Mouse (Mus musculus): ENCODE results near the gene Lysmd1.

DNA sequence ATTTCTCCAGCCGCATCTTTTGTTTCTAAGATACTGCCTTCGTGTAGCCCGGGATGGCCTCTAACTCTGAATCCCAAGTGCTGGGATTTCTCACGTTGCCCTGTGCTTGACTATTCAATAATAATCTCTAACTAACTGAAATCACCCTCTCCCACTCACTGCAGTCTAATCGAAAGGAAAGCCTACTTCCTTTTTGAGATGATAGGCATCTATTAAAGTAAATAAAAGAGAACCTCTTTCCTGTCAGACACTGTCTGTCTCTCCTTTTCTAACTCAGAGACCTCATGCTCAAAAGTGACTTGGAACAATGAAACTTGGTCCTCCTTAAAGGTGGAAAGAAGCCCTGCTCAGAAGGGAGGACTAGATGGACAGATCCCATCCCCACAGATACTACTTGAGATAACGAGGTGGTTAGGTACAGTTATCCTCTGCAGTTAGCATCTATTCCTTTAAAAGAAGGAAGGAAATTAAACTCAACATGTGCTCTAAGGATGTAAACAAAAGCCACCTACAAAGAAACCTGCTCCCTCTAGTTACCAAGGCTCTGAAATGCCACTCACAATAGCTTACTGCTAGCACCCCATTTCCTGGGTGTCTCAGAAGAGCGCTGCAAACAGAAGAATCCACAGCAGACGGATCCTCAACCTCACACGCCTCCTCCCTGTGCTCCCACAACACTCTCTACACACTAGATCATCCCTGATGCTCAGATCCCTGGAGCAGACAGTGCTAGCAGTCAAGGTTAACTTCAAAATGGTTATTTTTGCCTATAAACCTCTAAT, 51.1 kb downstream of the Lysmd1 start:
- TF ChIP-seq CTCF (IDR thresholded peaks at IDR 0.05; ENCODE audit: low read depth) (no peak), EP300 (optimal IDR thresholded peaks at IDR 0.05) (no peak)
